Mouse (Mus musculus) testis, postnatal 10 days (tissue): ENCODE measurements around the gene Vsig10.
"Not testable (repeated sequence)": the region's sequence is repeated elsewhere in the genome, so short reads cannot be mapped to it uniquely, and the experiment has no call there.

ENCODE experiments used
- DNase-seq: peaks from one replicate; pipeline ENCODE4 v3.0.0; 2021; ENCODE audit warnings: low spot score

Gene Vsig10

DNA sequence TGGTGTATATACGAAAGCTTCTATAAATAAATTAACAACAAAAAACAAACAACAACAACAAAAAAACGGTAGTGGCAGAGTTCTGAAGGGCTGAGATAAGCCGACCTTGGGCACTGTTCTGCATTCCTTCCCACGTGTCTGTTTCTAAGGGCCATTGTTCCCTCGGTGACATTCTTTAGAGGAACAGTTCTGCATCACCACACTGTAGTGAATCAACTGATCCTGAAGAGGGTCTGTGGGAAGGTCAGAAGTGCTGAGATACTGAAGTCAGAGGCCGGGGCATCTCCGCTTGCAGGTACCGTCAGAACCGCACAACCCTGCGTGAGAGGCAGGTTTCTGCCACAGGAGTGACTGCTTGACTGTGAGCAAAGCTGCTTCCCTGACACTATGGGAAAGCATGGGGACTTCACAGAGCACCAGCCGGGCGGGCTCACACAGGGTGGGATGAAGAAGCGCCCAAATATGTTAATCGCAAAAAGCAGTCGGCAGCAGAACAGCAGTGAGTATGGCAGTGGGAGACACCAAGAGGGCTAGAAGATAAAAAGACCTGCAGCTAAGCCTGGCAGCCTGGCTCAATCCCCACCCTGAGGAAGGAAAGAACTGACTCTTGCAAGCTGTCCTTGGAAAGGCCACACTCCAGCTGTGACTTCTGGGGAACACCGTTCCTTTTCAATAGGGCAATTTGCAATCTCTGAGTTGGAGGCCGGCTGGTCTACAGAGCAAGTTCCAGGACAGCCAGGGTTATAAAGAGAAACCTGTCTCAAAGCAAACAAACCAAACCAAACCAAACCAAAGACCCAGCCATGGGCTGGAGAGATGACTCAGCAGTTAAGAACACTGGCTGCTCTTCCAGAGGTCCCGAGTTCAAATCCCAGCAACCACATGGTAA, 14.9 kb upstream of the Vsig10 start:
- DNase-seq, result no peak

DNA sequence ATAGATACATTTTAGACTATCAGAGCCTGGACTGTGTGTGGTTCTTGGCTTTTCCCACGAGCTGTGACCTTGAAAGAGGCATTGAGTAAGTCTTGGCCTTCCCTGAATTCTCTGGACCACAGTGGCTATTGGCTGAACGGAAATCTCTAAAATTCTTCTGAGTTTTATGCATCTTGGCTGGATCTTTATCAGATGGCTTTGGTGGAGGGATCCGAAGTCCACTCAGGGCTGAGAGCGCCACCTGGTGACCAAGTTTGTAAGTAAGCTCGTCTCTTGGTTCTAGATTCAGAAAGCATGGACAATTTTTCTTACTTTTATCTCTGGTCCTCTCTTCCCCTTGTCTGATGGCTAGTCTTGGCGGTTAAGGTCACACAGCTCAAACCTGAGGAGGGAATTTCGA, 13.9 kb upstream of the Vsig10 start:
- DNase-seq, result peak; percentile 97

DNA sequence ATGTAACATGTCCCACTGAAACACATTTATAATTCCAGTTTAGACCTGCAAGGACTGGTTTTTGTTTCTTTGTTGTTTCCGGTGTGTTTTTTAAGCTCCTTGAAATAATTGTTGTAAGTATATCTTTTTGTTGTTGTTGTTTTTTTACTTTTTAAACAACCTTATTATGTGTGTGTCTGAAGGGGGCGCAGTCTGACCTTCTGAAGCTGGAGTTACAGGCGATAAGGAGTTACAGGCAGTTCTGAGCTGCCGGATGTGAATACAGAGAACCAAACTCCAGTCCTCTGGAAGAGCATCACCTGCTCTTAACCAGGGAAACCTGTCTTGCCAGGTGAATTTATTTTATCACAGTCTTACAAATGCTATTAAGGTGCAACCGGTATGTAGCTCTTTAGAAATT, 13.1 kb upstream of the Vsig10 start:
- DNase-seq, result no peak

DNA sequence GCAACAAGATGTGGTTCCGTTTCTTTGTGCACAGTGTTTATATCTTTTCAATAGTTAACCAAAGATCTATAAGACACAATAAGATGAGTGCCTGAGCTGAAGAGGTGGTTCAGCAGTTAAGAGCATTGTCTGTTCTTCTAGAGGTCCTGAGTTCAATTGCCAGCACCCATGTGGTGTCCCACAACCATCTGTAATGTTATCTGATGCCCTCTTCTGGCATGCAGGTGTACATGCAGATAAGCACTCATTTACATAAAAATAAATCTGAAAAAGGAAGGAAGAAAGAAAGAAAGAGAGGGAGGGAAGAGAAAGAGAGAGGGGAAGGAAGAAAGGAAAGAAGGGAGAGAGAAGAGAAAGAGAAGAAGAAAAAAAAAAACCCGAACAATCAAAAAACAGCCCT, 12.1 kb upstream of the Vsig10 start:
- no peak for DNase-seq

DNA sequence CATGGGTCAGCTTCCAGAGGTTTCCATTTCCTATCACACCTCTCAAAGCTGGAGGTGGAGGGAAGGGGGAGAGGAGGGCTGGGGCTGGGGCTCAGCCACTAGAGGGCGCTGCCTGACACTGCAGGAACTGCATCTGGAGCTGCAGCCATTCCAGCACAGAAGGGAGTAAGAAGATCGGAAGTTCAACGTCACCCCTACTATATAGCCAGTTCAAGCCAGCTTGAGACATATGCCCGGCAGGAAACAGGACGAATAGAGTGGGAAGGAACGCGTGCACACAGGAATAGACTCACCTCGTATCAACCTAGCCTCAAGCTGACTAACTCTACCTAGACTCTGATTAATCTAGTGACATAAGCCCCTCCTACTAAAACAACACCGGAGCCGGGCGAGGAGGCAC, 11.2 kb upstream of the Vsig10 start:
- peak; percentile 92 for DNase-seq

DNA sequence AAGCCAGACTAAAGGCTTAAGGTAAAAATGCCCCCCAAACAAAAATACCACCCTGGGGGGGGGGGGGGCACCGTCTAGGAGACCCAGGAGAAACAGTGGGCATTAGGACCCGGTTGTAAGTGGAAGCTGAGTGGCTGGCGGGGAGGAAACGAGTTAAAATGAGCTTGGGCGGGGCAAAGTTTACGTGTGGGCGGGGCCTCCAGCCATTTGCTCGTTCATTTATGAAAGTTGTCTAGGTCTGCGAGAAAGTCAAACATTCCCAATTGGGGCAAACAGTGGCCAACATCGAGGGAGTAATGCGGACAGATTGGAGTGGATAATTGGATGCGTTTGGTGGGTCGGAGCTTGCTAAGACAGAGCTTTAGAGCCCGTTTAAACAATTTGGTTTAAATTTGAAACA, 5.5 kb upstream of the Vsig10 start:
- DNase-seq, result peak; percentile 85

DNA sequence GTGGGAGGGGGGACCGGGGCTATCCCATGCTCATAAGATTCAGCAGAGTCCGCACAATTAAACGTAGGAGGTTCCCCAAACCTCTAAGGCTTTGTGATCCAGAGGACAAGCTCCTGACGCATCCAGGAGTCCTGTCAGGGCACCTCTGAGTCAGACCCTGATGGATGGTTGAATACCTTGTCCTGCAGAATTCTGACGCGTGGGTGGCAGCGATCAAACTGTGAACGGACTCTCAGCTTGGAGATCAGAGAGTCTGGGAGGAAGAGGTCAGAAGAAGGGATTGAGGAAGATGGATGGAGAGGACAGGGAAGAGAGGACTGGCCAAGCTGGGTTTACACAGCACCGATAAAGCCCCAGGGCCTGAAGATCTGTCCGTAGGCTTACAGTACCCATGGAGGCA, 5.0 kb upstream of the Vsig10 start:
- no peak for DNase-seq

DNA sequence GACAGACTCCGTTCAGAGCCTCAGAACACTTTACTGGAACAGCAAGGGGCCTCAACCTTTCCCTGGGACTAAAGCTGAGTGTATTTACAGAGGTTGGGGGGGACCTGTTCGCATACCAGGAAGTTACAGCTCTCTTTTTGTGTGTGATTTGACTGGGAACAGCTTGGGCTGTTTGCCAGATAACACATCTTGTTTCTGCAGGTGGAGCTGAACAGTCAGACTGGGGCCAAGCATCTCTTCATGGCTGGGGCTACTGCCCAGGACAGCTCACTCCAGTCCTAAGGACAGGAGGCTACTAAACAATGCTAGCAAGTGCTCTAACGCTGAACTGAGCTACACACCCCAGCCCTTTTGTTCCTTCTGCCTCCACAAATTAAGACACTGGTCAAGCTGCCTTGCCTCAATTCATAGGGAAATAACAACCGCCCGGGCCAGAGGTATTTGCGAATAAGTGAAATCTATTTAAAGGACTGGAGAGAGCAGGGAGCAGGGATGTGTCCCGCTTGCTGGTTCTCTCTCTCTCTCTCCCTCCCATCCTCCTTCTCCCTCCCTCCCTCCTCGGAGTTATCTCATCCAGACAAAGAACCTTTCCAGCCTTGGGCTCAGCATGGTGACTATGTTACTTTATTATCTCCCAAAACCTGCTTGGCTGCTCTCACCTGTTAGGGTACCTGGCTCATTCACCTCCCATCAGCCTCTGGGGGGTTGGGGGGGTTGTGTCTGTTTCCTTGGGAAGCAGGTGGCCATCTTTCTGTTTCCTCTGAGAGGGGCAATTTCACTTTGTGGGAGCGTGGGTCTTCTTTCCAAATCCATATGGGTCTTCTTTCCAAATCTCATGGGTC, 4.1 kb upstream of the Vsig10 start:
- DNase-seq, result no peak

DNA sequence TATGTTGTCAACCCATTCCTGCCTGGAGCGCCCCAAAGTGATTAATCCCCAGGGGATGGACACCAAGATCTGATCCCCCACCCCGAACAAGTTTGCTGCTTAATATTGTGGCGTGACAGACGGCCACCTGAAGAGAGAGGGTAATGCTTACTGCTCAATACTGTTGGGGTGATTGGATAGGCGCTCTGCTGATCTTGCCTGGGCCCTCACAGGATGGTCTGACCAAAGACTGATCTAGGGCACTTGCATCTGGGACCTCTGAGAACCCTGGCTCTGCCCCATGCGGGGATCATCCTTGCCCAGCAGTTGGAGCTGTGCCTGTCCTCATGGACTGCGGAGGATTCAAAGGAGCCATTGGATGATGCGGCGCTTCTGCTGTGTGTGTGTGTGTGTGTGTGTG, 4.9 kb downstream of the Vsig10 start:
- no peak for DNase-seq

DNA sequence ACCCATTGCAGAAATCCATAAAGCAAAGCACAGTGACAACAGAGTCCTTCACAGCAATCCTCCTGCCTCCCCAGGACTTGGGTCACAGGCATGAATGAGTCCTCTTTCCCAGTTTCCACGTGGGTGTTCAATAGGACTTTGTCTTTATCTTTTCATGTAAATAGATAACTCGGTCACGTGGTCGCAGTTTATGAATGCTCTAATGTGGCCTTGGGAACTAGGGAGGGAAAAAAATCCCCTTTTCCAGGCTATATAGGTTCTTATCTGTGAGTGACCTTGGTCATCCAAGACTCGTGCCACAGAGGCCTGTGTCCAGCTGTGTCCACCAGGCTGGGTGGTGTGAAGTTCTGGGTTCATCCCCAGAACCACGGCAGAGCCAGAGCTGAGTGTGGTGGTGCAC, 7.5 kb downstream of the Vsig10 start:
- DNase-seq, result no peak

DNA sequence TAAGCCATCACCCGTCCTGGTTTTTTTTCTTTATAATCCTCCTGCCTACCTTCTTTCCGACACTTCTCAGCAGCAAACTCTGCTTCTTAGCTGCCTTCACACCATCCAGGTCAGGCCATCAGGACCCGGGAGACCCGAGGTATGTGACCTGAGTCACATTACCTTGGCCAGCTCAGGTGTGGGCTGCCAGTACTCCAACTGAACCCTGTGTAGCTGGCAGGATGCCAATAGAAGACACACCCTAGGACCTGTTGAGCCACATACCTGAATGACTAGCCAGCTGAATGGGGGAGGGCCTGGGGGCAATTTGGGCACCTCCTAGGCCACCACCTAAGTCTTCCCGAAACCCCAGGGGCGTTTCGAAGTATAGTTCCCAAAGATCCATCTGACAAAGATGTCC, 11.6 kb downstream of the Vsig10 start:
- DNase-seq, result no peak

DNA sequence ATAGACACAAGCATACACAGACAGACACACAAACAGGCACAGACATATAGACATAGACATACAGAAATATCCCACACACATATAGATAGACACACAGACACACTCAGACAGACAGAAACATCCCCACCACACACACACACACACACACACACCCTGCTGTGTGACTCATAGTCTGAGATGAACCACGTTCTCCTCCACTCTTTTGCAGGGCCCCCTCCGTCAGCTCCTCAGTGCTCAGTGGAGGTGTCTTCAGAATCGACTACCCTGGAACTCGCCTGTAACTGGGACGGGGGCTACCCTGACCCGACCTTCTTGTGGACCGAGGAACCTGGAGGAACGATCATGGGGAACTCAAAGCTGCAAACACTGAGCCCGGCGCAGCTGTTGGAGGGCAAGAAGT, 19.1 kb downstream of the Vsig10 start:
- no peak for DNase-seq

DNA sequence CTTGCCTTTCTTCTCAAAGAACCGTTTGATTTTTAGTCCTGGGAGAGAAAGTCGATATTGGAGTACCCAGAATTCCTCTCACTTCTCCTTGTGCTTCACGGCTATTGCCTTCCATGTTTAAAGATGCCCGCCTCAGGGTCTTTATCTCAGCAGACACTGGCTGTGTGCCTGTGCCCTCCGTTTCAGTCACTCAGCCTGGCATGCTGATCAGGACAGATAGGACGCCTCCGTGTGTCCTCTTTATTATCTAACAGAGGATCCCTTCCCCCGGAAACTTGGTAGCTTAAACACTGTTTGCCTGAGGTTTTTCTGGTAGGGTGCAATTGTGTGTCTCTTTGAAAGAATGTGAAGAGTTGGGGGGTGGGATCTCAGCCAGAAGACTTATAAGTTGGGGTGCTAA, 19.6 kb downstream of the Vsig10 start:
- no peak for DNase-seq

DNA sequence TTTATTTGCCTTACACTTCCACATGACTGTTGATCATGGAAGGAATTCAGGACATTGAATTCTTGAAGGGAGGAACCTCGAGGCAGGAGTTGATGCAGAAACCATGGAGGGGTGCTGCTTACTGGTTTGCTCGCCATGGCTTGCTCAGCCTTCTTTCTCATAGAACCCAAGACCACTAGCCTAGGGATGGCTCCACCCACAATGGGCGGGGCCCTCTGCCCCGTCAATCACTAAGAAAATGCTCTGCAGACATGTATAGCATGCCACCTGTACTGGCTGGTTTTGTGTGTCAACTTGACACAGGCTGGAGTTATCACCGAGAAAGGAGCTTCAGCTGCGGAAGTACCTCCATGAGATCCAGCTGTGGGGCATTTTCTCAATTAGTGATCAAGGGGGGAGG, 21.2 kb downstream of the Vsig10 start:
- no peak for DNase-seq

DNA sequence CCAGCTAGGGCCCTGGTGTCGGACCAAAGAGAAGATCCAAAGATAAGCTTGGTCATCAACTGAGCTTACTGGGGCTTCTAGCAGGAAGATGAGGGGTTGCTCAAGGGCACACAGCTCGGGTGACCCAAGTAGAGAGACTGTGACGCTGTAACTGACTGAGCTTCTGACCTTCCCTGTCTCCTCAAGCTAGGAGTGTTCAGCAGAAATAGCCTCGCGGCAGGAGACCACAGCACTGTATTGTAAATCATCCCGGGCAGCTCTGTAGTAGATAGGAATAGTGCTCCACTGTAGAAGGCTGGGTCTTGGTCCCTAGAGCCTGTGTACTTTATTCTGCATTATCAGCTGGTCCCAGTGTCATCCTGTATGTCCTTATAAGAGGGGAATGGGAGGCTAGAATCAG, 23.0 kb downstream of the Vsig10 start:
- no peak for DNase-seq

DNA sequence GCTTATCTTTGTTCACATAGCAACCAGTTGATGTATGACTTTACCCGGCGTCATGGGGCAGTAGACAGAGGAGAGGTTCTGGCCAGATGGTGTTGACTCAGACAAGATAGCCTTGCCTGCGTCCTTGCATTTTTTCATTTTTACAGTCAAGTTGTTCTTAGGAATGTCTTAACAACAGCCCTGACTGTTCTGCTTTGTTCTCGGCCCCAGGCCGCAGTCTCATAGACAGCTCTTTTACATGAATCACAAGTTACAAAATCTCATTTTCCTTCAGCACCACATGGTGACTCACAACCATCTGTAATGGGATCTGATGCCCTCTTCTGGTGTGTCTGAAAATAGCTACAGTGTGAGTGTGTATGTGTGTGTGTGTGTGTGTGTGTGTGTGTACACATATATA, 25.6 kb downstream of the Vsig10 start:
- DNase-seq, result not testable (repeated sequence)

DNA sequence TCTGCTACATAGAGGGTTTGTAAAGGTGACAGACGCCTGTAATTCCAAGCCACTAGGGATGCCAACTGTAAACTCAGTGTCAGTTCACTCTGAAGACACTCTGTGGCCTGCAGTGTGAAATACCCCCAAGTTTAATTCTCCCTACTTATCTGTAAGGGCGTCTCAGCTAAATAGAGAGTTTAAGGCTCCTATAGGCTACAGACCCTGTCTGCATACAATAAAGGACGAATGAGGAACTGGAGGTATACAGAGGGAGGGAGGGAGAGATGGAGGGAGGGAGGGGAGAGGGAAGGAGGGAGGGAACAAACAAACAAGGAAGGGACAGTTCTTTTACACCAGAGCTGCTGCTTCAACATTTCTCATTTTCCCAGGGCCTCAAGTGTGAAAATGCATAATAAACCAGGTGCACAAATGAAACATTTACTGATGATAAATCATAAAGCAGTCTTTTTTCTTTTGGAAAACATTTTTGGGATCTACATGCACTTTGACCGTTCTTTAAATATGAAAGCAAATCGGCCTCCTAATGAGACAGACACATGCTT, 26.6 kb downstream of the Vsig10 start:
- no peak for DNase-seq

DNA sequence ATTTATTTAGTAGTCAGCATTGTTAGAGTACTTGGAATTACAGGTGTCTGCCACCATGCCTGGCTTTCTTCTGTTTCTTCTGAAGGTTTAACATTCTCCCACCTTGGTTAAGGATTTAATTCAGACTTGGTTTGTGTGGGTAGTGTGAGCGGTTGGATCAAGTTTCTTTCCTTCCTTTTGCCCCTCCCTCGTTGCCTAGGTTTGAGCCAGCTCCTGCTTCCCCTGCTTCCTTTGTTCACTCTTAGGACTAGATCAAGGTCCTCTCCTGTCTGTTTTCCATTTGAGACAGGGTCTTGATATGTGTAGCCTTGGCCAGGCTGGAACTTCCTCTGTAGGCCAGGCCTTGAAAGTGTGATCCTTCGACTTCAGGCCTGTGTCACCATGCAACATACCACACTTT, 27.4 kb downstream of the Vsig10 start:
- no peak for DNase-seq

DNA sequence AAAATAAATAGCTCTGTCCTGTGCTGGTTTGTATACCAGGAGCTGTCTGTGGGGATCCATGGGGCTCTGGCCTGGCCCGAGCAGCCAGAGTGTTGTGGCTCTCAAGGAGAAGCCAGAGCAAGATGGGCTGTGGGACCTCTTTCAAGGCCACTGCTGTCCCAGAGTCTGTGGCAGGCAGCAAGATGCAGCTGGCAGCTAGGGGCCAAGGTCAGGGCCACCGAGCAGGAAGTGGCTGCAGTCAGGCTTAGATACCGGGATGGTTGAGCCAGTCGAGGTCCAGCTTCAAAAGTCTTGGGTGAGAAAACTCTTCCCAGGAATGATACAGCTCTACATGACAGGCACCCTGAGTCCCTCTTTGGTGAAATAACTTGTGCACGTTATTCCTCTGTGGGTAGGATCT, 28.1 kb downstream of the Vsig10 start:
- DNase-seq, result no peak

DNA sequence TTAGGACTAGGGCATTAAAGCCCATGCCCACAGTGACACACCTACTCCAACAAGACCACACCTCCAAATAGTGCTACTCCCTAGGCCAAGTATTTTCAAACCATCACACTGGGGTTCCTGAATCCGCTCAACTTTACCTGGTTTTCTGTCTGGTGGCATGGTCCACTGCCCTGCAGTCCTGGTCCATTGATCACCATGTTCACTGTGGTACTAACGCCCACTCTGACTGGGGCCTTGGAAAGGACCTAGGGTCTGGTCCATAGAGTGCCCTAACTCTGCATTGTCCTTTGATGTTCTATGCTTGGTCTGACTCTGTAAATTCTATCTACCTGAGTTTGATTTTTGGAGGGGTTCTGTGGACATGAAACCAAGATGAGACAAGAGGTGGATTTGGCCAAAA, 29.0 kb downstream of the Vsig10 start:
- no peak for DNase-seq

DNA sequence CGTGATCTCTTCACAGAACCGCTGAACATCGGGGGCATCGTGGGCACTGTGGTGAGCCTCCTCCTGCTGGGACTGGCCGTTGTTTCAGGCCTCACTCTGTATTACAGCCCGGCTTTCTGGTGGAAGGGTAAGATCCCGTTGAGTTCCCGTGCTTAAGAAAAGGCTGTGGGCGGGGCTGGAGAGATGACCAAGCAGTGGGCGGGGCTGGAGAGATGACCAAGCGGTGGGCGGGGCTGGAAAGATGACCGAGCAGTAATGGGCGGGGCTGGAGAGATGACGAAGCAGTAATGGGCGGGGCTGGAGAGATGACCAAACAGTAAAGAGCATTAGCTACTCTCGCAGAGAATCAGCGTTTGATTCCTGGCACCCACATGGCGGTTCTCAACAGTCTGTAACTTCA, 29.4 kb downstream of the Vsig10 start:
- DNase-seq, result peak; percentile 95

DNA sequence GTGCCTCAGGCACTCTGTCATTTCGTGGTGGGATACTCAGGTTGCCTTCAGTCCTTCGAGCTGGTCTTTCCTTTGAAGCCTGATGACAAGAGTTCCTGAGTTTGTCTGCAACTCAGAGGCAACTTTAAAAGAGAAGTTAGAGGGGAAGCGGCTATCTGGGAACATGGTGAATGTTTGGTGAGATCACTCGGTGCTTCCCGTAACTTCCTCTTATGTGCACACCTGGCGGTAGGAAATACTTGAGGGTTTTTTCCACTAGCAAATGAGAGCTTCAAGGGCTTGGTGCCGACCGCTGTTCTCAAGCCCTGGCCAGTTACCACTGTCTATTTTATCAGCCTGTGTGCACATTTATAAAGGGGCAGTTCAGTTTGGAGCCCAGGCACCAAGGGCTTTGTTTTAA, 35.2 kb downstream of the Vsig10 start:
- DNase-seq, result no peak

DNA sequence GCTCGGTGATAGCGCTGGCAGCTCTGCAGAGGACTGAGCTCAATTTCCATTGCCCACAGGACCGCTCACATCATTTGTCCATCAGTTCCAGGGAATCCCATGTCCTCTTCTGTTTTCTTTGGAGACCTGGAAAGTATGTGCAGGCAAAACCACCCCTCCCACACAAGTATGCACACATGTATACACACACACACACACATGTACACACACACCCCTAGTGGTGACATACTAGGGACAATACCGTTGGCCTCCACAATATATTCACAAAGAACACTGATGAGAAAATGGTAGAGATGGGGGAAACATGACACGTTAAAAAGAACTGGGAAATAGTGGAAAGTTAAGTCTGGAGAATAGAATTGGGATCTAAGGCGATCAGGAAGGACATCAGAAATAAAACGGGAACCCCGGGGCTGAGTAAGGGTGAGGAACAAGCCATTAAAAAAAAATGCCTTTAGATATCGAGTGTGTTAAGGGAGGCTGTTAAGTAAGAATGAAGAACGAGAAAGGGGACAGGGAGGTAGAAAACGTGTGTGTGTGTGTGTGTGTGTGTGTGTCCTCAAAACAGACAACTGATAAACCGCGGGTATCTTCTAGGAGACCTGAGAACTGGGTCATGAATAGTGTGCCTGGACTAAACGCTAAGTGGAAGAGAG, 36.9 kb downstream of the Vsig10 start:
- DNase-seq, result no peak
